Mouse (Mus musculus): ENCODE measurements around the gene Slc34a3. TPM values are rescaled to one million over a fixed set of nuclear protein-coding genes. Genes with fewer than 3 reads are reported as not detected.

The Slc34a3 gene
- polyA plus RNA-seq (2017; shearing (Covaris generic)) = not detected

GRCm38 (mm10) chr2:25234050-25234449 is at the start of gene Slc34a3:
Gene Slc34a3, minus strand, starts transcription at chr2:25234364.

GRCm38 (mm10) chr2:25271827-25272511 is 37.8 kb upstream of the Slc34a3 start, which contains the start of the genes Ssna1 and Anapc2:
Gene Ssna1, minus strand, starts transcription at chr2:25272438.
Gene Anapc2, plus strand, starts transcription at chr2:25272478.

GRCm38 (mm10) chr2:25262291-25262767 is 28.2 kb upstream of the Slc34a3 start, which contains the start of gene Tprn:
Gene Tprn, plus strand, starts transcription at chr2:25262618.

GRCm38 (mm10) chr2:25255284-25255779 is 21.2 kb upstream of the Slc34a3 start, which contains the start of gene Tmem203:
Gene Tmem203, plus strand, starts transcription at chr2:25255439.

GRCm38 (mm10) chr2:25246183-25247072 is 12.3 kb upstream of the Slc34a3 start, which contains the start of gene AL732309.1:
Gene AL732309.1, minus strand, starts transcription at chr2:25246863.

GRCm38 (mm10) chr2:25242101-25242506 is 7.9 kb upstream of the Slc34a3 start, which contains the start of the genes Rnf208 and Cysrt1:
Gene Rnf208, plus strand, starts transcription at chr2:25242255.
Gene Cysrt1, minus strand, starts transcription at chr2:25242452.

GRCm38 (mm10) chr2:25236614-25237013 is 2.5 kb upstream of the Slc34a3 start, which contains the start of gene Rnf224:
Gene Rnf224, minus strand, starts transcription at chr2:25236787.

GRCm38 (mm10) chr2:25224492-25224765 is 9.7 kb downstream of the Slc34a3 start, which contains the start of gene Tubb4b:
Gene Tubb4b, minus strand, starts transcription at chr2:25224702.

GRCm38 (mm10) chr2:25218445-25218844 is 15.7 kb downstream of the Slc34a3 start, which contains the start of gene Fam166a:
Gene Fam166a, plus strand, starts transcription at chr2:25218745.

GRCm38 (mm10) chr2:25214444-25214843 is 19.7 kb downstream of the Slc34a3 start, which contains the start of gene Stpg3:
Gene Stpg3, minus strand, starts transcription at chr2:25214637.

GRCm38 (mm10) chr2:25211121-25211670 is 23.0 kb downstream of the Slc34a3 start, which contains the start of gene Nelfb:
Gene Nelfb, minus strand, starts transcription at chr2:25211489.

GRCm38 (mm10) chr2:25196172-25196954 is 37.8 kb downstream of the Slc34a3 start, which contains the start of gene Tor4a:
Gene Tor4a, minus strand, starts transcription at chr2:25196886.

GRCm38 (mm10) chr2:25180478-25180903 is 53.7 kb downstream of the Slc34a3 start, which contains the start of gene Nrarp:
Gene Nrarp, plus strand, starts transcription at chr2:25180758.

Other genes starting within 250 kb of the Slc34a3 start
- 10 to 100 TPM; 35.8 to 65.7 TPM for gene Nsmf, start 180.0 kb downstream of the Slc34a3 start, polyA plus RNA-seq (2017; shearing (Covaris generic))
- gene Entpd8, start 154.1 kb downstream of the Slc34a3 start, polyA plus RNA-seq (2017; shearing (Covaris generic)) = 1 to 10 TPM; 1.1 to 2.4 TPM
- gene Noxa1, start 139.2 kb downstream of the Slc34a3 start, polyA plus RNA-seq (2017; shearing (Covaris generic)) = 10 to 100 TPM in 1 of 2 experiments, 1 to 10 TPM in 1; 3.2 to 10.1 TPM
- 1 to 10 TPM; 4.9 to 8.7 TPM for gene Nrarp, start 53.6 kb downstream of the Slc34a3 start, polyA plus RNA-seq (2017; shearing (Covaris generic))
- gene Tor4a, start 37.5 kb downstream of the Slc34a3 start, polyA plus RNA-seq (2017; shearing (Covaris generic)) = 100 to 1,000 TPM; 105 to 119 TPM
- 100 to 1,000 TPM; 141 to 186 TPM for gene Nelfb, start 22.9 kb downstream of the Slc34a3 start, polyA plus RNA-seq (2017; shearing (Covaris generic))
- 1 to 10 TPM in 1 of 2 experiments, under 1 TPM in 1; 0.29 to 1.4 TPM for gene Stpg3, start 19.7 kb downstream of the Slc34a3 start, polyA plus RNA-seq (2017; shearing (Covaris generic))
- under 1 TPM; 0.27 to 0.54 TPM for gene Fam166a, start 15.6 kb downstream of the Slc34a3 start, polyA plus RNA-seq (2017; shearing (Covaris generic))
- 100 to 1,000 TPM; 172 to 185 TPM for gene Tubb4b, start 9.7 kb downstream of the Slc34a3 start, polyA plus RNA-seq (2017; shearing (Covaris generic))
- gene Rnf224, start 2.4 kb upstream of the Slc34a3 start, polyA plus RNA-seq (2017; shearing (Covaris generic)) = not detected
- gene Rnf208, start 7.9 kb upstream of the Slc34a3 start, polyA plus RNA-seq (2017; shearing (Covaris generic)) = 1 to 10 TPM; 1.2 to 2.0 TPM
- not detected for gene Cysrt1, start 8.1 kb upstream of the Slc34a3 start, polyA plus RNA-seq (2017; shearing (Covaris generic))
- gene AL732309.1, start 12.5 kb upstream of the Slc34a3 start, polyA plus RNA-seq (2017; shearing (Covaris generic)) = 10 to 100 TPM in 1 of 2 experiments, 1 to 10 TPM in 1; 6.2 to 11.9 TPM
- 10 to 100 TPM; 20.6 to 22.0 TPM for gene Tmem203, start 21.1 kb upstream of the Slc34a3 start, polyA plus RNA-seq (2017; shearing (Covaris generic))
- gene Tprn, start 28.3 kb upstream of the Slc34a3 start, polyA plus RNA-seq (2017; shearing (Covaris generic)) = 10 to 100 TPM; 17.1 to 22.4 TPM
- gene Ssna1, start 38.1 kb upstream of the Slc34a3 start, polyA plus RNA-seq (2017; shearing (Covaris generic)) = 100 to 1,000 TPM; 117 to 137 TPM
- 100 to 1,000 TPM in 1 of 2 experiments, 10 to 100 TPM in 1; 94.3 to 117 TPM for gene Anapc2, start 38.1 kb upstream of the Slc34a3 start, polyA plus RNA-seq (2017; shearing (Covaris generic))
- gene Tmem210, start 53.8 kb upstream of the Slc34a3 start, polyA plus RNA-seq (2017; shearing (Covaris generic)) = not detected
- gene Lrrc26, start 55.6 kb upstream of the Slc34a3 start, polyA plus RNA-seq (2017; shearing (Covaris generic)) = 1 to 10 TPM in 1 of 2 experiments, not detected in 1; 4.0 TPM
- gene Grin1, start 84.8 kb upstream of the Slc34a3 start, polyA plus RNA-seq (2017; shearing (Covaris generic)) = under 1 TPM; 0.41 to 0.78 TPM
- gene Man1b1, start 98.0 kb upstream of the Slc34a3 start, polyA plus RNA-seq (2017; shearing (Covaris generic)) = 10 to 100 TPM; 21.9 to 32.4 TPM
- 10 to 100 TPM; 21.7 to 25.4 TPM for gene Dpp7, start 122.0 kb upstream of the Slc34a3 start, polyA plus RNA-seq (2017; shearing (Covaris generic))
- 10 to 100 TPM; 30.5 to 53.8 TPM for gene Uap1l1, start 131.3 kb upstream of the Slc34a3 start, polyA plus RNA-seq (2017; shearing (Covaris generic))
- under 1 TPM in 1 of 2 experiments, not detected in 1; 0.40 TPM for gene Sapcd2, start 138.0 kb upstream of the Slc34a3 start, polyA plus RNA-seq (2017; shearing (Covaris generic))
- gene Entpd2, start 161.5 kb upstream of the Slc34a3 start, polyA plus RNA-seq (2017; shearing (Covaris generic)) = under 1 TPM in 1 of 2 experiments, not detected in 1; 0.40 TPM
- 1 to 10 TPM; 4.3 to 6.2 TPM for gene Npdc1, start 165.0 kb upstream of the Slc34a3 start, polyA plus RNA-seq (2017; shearing (Covaris generic))
- 10 to 100 TPM in 1 of 2 experiments, 1 to 10 TPM in 1; 8.5 to 21.4 TPM for gene Fut7, start 188.9 kb upstream of the Slc34a3 start, polyA plus RNA-seq (2017; shearing (Covaris generic))
- gene Abca2, start 194.3 kb upstream of the Slc34a3 start, polyA plus RNA-seq (2017; shearing (Covaris generic)) = 10 to 100 TPM; 62.8 to 67.6 TPM
- gene Clic3, start 222.5 kb upstream of the Slc34a3 start, polyA plus RNA-seq (2017; shearing (Covaris generic)) = 1 to 10 TPM; 3.4 to 4.3 TPM
- 100 to 1,000 TPM in 1 of 2 experiments, 10 to 100 TPM in 1; 95.5 to 104 TPM for gene Paxx, start 226.7 kb upstream of the Slc34a3 start, polyA plus RNA-seq (2017; shearing (Covaris generic))
- gene Ptgds, start 235.7 kb upstream of the Slc34a3 start, polyA plus RNA-seq (2017; shearing (Covaris generic)) = under 1 TPM in 1 of 2 experiments, not detected in 1; 0.37 TPM